Mouse (Mus musculus) neural tube, embryonic 14.5 days (tissue): ENCODE results near the gene Hoxc8. TPM values are rescaled to one million over a fixed set of nuclear protein-coding genes. Genes with fewer than 3 reads are reported as not detected.

ENCODE experiments used
- ATAC-seq: fragments of 200-750 bp; cut with Nextera tagmentation; 2 replicates; pipeline ENCODE4 v1.8.0; 2017; ENCODE audit warnings: low read depth, mild to moderate bottlenecking, moderate TSS enrichment, moderate library complexity
- H3K27ac ChIP-seq: fragments of 300-500 bp; sonication (generic); 2 replicates; pipeline ENCODE4 v1.5.1; 2014; ENCODE audit warnings: low read depth, mild to moderate bottlenecking, control low read depth, low read length, moderate library complexity, mixed read lengths
- H3K27me3 ChIP-seq: fragments of 300-500 bp; sonication (generic); 2 replicates; pipeline ENCODE4 v1.6.1; 2014; ENCODE audit warnings: low read length; ENCODE audit not compliant: control insufficient read depth, insufficient read depth
- H3K36me3 ChIP-seq: fragments of 300-500 bp; sonication (generic); 2 replicates; pipeline ENCODE4 v1.6.1; 2014; ENCODE audit warnings: low read length, mixed read lengths; ENCODE audit not compliant: control insufficient read depth, insufficient read depth
- H3K4me1 ChIP-seq: fragments of 300-500 bp; sonication (generic); 2 replicates; pipeline ENCODE4 v1.6.1; 2014; ENCODE audit warnings: low read length; ENCODE audit not compliant: control insufficient read depth, insufficient read depth
- H3K4me2 ChIP-seq: fragments of 300-500 bp; sonication (generic); 2 replicates; pipeline ENCODE4 v1.6.1; 2014; ENCODE audit warnings: mild to moderate bottlenecking, low read depth, low read length, control low read depth
- H3K4me3 ChIP-seq: fragments of 300-500 bp; sonication (generic); 2 replicates; pipeline ENCODE4 v1.5.1; 2014; ENCODE audit warnings: low read depth, low read length, control low read depth, mixed read lengths
- H3K9ac ChIP-seq: fragments of 300-500 bp; sonication (generic); replicated peaks from 2 replicates; pipeline ENCODE4 v1.6.1; 2014; ENCODE audit warnings: low read depth, mild to moderate bottlenecking, control low read depth, low read length, mixed read lengths
- H3K9me3 ChIP-seq: fragments of 300-500 bp; sonication (generic); 2 replicates; pipeline ENCODE4 v1.6.1; 2016; ENCODE audit warnings: low read length; ENCODE audit not compliant: control insufficient read depth
- WGBS: fragments of 180-500 bp; shearing (Covaris S2); extraction: QIAGEN DNeasy Blood & Tissue Kit; methylation state at CpG from one replicate; pipeline ENCODE4 v1.1.7; 2014; 5-methylcytosine and 5-hydroxymethylcytosine counted together
- polyA plus RNA-seq: library from polyadenylated mRNA; unstranded; fragments of >200 nt; fragmentation: Nextera tagmentation; extraction: Ambion mirVana; gene quantifications from 2 replicates; pipeline ENCODE4 v1.2.1, GENCODE M21; 2014

Hoxc8 gene
- 50.1 and 136 TPM in 2 replicates for polyA plus RNA-seq

GRCm38 (mm10) chr15:102990461-102991397 is at the start of gene Hoxc8:
Gene Hoxc8 (plus strand): TSS chr15:102990607.
- Histone ChIP-seq H3K9ac (peak within 1 kb of the TSS; percentile 90), H3K9me3 (no peaks in the 10 kb centered on the region), H3K36me3 (no peaks in the 10 kb centered on the region), H3K4me1 (peaks cover 71% of the 10 kb centered on the region), H3K4me3 (peak within 1 kb of the TSS; percentile 57), H3K27ac (peak within 1 kb of the TSS; percentile 95), H3K27me3 (no peaks in the 10 kb centered on the region), H3K4me2 (peak within 1 kb of the TSS; percentile 92)
- ATAC-seq = peak; percentile 60
- under 1% methylated on average over 68 of the region's 69 CpGs for WGBS

- Histone ChIP-seq H3K27ac (peak overlapping the region; percentile 78), H3K4me3 (peak overlapping the region; percentile 27), H3K4me2 (peak overlapping the region; percentile 41), H3K9ac (peak overlapping the region; percentile 54), H3K36me3 (no peaks in the 10 kb centered on the region), H3K9me3 (no peaks in the 10 kb centered on the region), H3K4me1 (0 out of 2 replicates have a peak, but pooled peaks cover 2% of the 10 kb centered on the region), H3K27me3 (peaks cover 59% of the 10 kb centered on the region)
- WGBS = under 1% methylated on average over 51 of the region's 53 CpGs
- ATAC-seq = peak; percentile 47; the same call in 1 of the 2 replicates
Measured at GRCm38 (mm10) chr15:102942739-102943467, 47.5 kb upstream of the Hoxc8 start.

GRCm38 (mm10) chr15:102943468-102943813 is 47.0 kb upstream of the Hoxc8 start:
- Histone ChIP-seq H3K4me3 (peak overlapping the region; percentile 27), H3K9me3 (no peaks in the 10 kb centered on the region), H3K27me3 (peaks cover 58% of the 10 kb centered on the region), H3K4me1 (0 out of 2 replicates have a peak, but pooled peaks cover 2% of the 10 kb centered on the region), H3K4me2 (peak overlapping the region; percentile 41), H3K9ac (peak overlapping the region; percentile 54), H3K36me3 (no peaks in the 10 kb centered on the region), H3K27ac (peak overlapping the region; percentile 78)
- 4% methylated on average over 5 of the region's 5 CpGs for WGBS
- no peak for ATAC-seq

GRCm38 (mm10) chr15:102945185-102946077 is 45.0 kb upstream of the Hoxc8 start:
- no peak for ATAC-seq
- H3K4me2 ChIP-seq = peak overlapping the region; percentile 42
- peaks cover 49% of the 10 kb centered on the region for H3K27me3 ChIP-seq
- H3K36me3 ChIP-seq = no peaks in the 10 kb centered on the region
- H3K9me3 ChIP-seq = no peaks in the 10 kb centered on the region
- H3K9ac ChIP-seq = peak overlapping the region; percentile 34; the same call in 1 of the 2 replicates
- 7% methylated on average over 22 of the region's 22 CpGs for WGBS
- H3K4me1 ChIP-seq = 0 out of 2 replicates have a peak, but pooled peaks cover 2% of the 10 kb centered on the region
- H3K4me3 ChIP-seq = peak overlapping the region; percentile 27
- H3K27ac ChIP-seq = peak overlapping the region; percentile 72

- Histone ChIP-seq H3K27me3 (peaks cover 45% of the 10 kb centered on the region), H3K36me3 (no peaks in the 10 kb centered on the region), H3K27ac (peak overlapping the region; percentile 77; the same call in 1 of the 2 replicates), H3K9ac (peak overlapping the region; percentile 51; the same call in 1 of the 2 replicates), H3K4me3 (peak overlapping the region; percentile 12), H3K9me3 (no peaks in the 10 kb centered on the region), H3K4me2 (peak overlapping the region; percentile 42; the same call in 1 of the 2 replicates), H3K4me1 (0 out of 2 replicates have a peak, but pooled peaks cover 2% of the 10 kb centered on the region)
- WGBS = 3% methylated on average over 8 of the region's 9 CpGs
- ATAC-seq = no peak
Measured at GRCm38 (mm10) chr15:102947276-102947675, 43.1 kb upstream of the Hoxc8 start.

GRCm38 (mm10) chr15:102948842-102949241 is 41.6 kb upstream of the Hoxc8 start:
- no peaks in the 10 kb centered on the region for H3K9me3 ChIP-seq
- H3K4me2 ChIP-seq = peak overlapping the region; percentile 42
- H3K9ac ChIP-seq = peak overlapping the region; percentile 51
- WGBS = 4% methylated on average over 2 of the region's 2 CpGs
- no peak for ATAC-seq
- peak overlapping the region; percentile 77 for H3K27ac ChIP-seq
- no peaks in the 10 kb centered on the region for H3K4me1 ChIP-seq
- H3K4me3 ChIP-seq = peak overlapping the region; percentile 12; the same call in 1 of the 2 replicates
- H3K27me3 ChIP-seq = peaks cover 54% of the 10 kb centered on the region
- H3K36me3 ChIP-seq = no peaks in the 10 kb centered on the region

GRCm38 (mm10) chr15:102949696-102950095 is 40.7 kb upstream of the Hoxc8 start:
- 2% methylated on average over 20 of the region's 20 CpGs for WGBS
- no peaks in the 10 kb centered on the region for H3K36me3 ChIP-seq
- no peaks in the 10 kb centered on the region for H3K9me3 ChIP-seq
- H3K9ac ChIP-seq = peak overlapping the region; percentile 50
- peak overlapping the region; percentile 77 for H3K27ac ChIP-seq
- H3K4me2 ChIP-seq = peak overlapping the region; percentile 42
- H3K4me1 ChIP-seq = no peaks in the 10 kb centered on the region
- no peak for ATAC-seq
- H3K27me3 ChIP-seq = peaks cover 48% of the 10 kb centered on the region
- peak overlapping the region; percentile 12 for H3K4me3 ChIP-seq

GRCm38 (mm10) chr15:102950877-102951276 is 39.5 kb upstream of the Hoxc8 start:
- Histone ChIP-seq H3K27me3 (peaks cover 36% of the 10 kb centered on the region), H3K4me2 (peak overlapping the region; percentile 42), H3K9me3 (no peaks in the 10 kb centered on the region), H3K27ac (peak overlapping the region; percentile 77), H3K4me3 (peak overlapping the region; percentile 20), H3K9ac (peak overlapping the region; percentile 50; the same call in 1 of the 2 replicates), H3K36me3 (no peaks in the 10 kb centered on the region), H3K4me1 (no peaks in the 10 kb centered on the region)
- no peak for ATAC-seq
- 14% methylated on average over 2 of the region's 2 CpGs for WGBS
